Mouse (Mus musculus) ovary, adult 18-20 months (tissue): ENCODE results near the gene Folr2.

Experiments
- DNase-seq: peaks from one replicate; pipeline ENCODE4 v3.0.0; 2022; ENCODE audit warnings: low spot score, mixed read lengths

The Folr2 gene

GRCm38 (mm10) chr7:101823758-101824630 lies 33.0 kb downstream of the Folr2 start:
- no peak for DNase-seq

GRCm38 (mm10) chr7:101822836-101823757 lies 33.9 kb downstream of the Folr2 start:
- DNase-seq = no peak

- peak; percentile 64 for DNase-seq
These were observed 35.2 kb downstream of the Folr2 start for GRCm38 (mm10) chr7:101821571-101822501.

GRCm38 (mm10) chr7:101820295-101821030 lies 36.5 kb downstream of the Folr2 start:
- DNase-seq = no peak

- no peak for DNase-seq
These were observed 39.1 kb downstream of the Folr2 start, which contains the start of gene Phox2a for GRCm38 (mm10) chr7:101817861-101818401. Gene Phox2a (plus strand): TSS chr7:101818313.
